Mouse (Mus musculus) urinary bladder, postnatal 36 days (tissue): ENCODE results near the gene Gm5485.

Source experiments
- DNase-seq, 2 experiments: peaks; one replicate each; pipeline ENCODE4 v3.0.0; 2022; ENCODE audit warnings: low spot score in 2 of 2, mixed read lengths in 1 of 2

Gm5485 gene

GRCm38 (mm10) chr16:48412246-48412645, at the start of gene Gm5485:
Gene Gm5485 (minus strand): TSS chr16:48412416.
- DNase-seq, result no peak

- DNase-seq, result no peak
These were observed 41.0 kb upstream of the Gm5485 start for GRCm38 (mm10) chr16:48453264-48453663.

DNA sequence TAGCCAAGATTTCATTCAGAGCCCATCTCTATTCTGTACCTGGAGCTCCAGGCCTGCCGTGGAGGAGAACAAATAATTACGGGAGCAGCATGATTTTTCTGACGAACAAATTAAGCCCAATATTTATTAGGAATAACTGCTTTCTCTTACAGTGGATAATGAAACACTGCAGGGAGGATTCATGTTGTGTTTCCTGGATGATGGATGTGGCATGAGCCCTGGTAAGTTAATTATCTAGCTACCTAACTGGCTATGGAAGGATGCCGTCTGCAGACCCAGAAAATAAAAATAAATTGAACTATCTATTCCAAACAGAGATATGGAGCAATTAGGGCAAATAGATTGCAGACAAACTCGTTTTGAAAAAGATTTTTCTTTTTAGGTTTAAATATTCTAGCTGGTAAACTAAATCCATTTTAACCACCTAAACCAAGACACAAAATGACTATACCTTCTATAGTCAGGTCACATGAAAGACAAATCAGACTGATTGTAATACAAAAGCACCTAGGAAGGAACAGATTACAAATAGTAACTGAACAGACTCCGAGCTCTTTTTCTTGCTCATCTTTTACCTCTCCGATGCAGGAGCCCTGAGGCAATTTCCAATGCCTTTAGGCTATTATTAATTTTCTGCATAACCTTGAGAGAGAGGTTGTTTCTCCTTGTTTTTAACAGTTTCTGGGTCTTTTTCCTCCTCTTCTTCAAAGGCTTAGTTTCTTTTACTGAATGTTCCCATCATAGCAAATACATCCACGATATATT, 34.1 kb upstream of the Gm5485 start:
- DNase-seq, result no peak

- no peak for DNase-seq
These were observed 32.4 kb upstream of the Gm5485 start for GRCm38 (mm10) chr16:48444589-48444988.

- DNase-seq, result no peak
These were observed 25.3 kb upstream of the Gm5485 start for GRCm38 (mm10) chr16:48437476-48437875.

- no peak for DNase-seq
These were observed 23.2 kb upstream of the Gm5485 start for GRCm38 (mm10) chr16:48435454-48435853.

- no peak for DNase-seq
These were observed 18.8 kb upstream of the Gm5485 start, which contains the start of gene Morc1 for GRCm38 (mm10) chr16:48431027-48431426. Gene Morc1 (plus strand): TSS chr16:48431237.

GRCm38 (mm10) chr16:48429427-48429826, 17.2 kb upstream of the Gm5485 start:
- no peak for DNase-seq

GRCm38 (mm10) chr16:48424069-48424468, 11.9 kb upstream of the Gm5485 start:
- no peak for DNase-seq

DNA sequence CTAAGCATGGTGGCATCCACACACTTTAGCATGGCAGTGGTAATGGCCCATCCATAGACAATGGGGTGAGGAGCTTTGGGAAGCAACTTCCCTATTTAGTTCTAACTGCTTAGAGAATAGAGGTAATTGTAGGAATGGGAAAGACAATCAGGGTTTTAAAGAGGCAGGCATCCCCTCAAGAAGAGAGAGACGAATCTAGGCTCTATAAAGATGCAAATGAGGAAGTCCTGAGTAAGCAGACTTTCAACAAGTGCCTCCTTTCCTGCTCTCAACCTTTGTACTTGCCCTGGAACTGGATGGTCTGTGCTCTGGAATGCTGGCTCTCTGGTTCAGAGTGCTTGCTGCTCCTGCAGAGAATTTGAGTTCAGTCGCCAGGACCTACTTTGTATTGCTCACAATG, 10.3 kb upstream of the Gm5485 start:
- no peak for DNase-seq

DNA sequence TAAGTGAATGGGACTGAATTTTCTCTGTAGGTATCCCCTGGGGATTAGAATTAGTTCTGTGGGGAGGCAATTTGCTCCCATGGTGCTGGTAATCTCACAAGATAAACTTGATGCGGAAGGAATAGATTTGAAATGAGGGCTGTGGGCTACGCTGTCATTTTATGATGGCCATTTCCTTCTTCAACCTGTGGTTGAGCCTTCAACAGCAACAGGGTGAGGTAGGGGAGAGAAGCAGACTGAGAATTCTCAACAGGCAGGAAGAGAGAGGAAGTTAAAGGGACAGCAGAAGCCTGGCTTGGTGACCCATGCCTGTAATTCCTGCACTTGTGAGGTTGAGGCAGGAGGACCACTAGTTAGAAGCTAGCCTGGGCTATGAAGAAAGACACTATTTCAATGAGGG, 6.8 kb upstream of the Gm5485 start:
- DNase-seq, result no peak

- DNase-seq, result no peak
These were observed 6.3 kb upstream of the Gm5485 start for GRCm38 (mm10) chr16:48418557-48418956.

DNA sequence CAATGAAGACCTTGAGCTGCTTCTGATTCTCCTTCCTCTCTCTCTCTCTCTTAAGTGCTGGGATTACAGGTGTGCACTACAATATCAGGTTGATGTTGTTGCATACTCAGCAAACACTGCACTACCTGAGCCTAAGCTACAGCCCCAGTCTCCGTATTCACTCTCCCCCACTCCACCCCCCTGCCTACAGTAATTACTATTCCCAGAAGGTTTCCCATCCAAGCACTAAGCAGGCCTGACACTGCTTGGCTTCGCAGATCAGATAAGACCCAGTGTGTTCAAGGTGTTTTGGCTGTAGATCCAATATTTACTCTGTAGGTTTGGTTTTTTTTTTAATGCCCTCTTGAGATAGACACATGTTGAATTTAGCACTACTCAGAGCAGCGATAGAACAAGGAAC, 2.1 kb downstream of the Gm5485 start:
- DNase-seq, result no peak

- DNase-seq, result no peak
These were observed 2.6 kb downstream of the Gm5485 start for GRCm38 (mm10) chr16:48409580-48409979.

- no peak for DNase-seq
These were observed 6.4 kb downstream of the Gm5485 start for GRCm38 (mm10) chr16:48405674-48406403.

DNA sequence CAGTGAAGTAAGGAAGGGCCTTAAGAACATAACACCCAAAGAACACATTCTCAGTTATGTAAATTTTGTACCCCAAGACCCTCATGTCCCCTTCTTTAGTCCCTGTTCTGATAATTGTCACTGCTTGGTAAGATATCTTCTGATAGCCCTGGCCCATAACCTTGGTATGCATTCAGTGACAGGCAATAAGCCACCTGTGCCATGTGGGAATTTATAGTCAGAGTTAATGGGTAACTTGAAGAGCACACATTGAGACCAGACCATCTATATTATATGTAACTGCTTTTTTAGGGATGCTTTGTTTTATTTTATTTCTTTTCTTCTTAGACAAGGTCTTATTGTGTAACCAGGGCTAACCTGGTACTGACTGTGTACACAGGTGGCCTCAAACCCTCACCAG, 8.2 kb downstream of the Gm5485 start:
- DNase-seq, result no peak

DNA sequence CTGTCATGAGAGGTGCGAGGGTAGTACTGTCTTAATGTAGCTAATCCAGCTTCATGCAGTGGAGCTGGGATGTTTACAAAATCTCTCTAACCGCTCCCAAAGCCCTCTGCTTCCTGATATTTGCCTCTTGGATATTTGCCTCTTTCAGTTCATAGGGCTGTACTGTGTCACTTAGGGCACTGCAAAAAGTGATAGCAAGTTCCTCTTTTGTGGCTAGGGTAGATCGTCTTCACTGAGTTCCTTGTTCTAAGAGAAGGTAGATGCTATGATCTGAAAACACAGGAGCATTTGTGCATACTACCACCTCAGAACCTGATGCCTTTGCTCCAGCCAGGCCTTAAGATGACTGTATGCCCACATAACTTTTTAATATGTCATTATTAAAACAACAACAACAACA, 8.8 kb downstream of the Gm5485 start:
- DNase-seq, result no peak

DNA sequence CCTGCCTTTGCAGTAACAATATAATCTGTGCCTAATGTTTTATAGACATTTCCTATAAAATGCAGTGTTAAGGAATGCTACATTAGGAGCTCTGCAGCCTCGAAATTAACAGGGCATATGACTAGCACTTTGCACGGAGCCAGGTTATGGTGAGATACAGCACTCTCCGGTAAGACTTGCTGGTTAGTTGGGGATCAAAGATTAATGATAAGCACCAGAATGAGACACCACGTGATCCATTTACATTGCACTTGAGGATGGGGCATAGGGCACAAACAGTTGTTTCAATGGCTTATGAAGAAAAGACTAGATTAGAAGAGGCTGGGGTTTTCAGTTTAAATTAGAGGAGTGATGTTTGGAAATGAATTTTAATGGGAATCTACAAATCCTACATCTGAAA, 9.3 kb downstream of the Gm5485 start:
- DNase-seq, result no peak

DNA sequence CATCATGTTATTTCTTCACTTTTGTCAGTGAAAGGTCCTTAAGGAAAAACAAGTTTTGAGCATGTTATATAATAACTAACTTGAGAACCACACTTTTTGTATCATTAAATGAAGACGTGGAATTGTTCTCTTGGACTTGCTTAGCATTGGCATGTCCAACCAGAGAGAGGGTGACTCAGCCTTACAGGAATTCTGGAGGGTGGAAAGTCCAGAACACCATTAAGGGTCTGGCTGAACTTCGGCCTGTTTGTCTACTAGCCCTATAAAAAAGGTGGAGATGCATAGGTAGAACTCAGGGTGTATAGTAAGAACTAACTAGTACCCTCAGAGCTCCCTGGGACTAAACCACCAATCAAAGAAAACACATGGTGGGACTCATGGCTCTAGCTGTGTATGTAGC, 16.9 kb downstream of the Gm5485 start:
- DNase-seq, result no peak

DNA sequence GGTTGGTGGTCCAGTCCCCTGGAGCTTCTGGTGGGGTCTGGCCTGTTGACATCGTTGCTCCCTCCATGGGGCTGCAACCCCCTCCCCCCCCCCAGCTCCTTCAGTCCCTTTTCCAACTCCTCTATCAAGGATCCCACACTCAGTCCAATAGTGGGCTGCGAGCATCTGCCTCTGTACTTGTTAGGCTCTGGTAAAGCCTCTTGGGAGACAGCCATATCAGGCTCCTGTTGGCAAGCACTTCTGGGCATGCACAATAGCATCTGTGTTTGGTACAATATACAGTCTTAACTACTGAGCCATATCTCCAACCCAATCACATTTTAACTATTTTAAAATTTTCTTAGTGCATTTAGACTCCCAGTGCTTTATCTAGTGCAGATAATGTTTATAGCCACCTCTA, 25.2 kb downstream of the Gm5485 start:
- DNase-seq, result no peak

GRCm38 (mm10) chr16:48383582-48384257, 28.5 kb downstream of the Gm5485 start:
- DNase-seq, result no peak

DNA sequence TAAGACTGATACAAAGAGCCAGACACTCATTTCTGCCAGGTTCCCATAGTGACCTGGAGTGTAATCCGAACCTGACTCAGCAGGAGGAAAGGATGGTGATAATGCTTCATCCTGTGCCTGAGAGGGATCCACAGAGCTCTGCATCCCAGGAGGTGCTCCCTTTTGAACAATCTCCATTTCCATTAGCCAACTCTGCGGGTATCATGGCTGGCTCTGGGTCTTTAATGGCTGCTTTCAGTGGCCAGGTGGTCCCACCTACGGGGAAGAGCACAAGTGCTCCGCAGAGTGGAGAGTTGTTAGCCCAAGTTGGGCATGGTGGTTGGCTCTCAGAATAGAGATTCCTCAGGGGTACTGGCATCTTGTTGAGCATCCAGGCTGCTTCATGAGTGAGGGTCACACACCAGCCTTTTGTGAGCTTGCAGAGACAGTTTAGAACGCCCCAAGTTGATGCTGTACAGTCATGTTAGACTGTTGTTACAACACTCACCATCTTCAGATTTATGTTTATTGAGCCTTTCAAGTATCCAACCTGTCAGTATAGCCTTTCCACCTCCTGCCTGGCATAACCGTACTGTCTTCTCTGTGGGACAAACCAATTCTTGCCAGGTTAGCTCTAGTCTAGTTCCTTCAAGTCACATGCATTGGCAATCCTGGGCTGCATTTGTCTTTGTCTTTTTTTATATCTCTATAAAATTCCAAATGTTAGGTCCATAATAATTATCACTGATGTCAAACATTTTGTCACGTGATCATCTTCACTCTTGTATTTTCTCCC, 38.3 kb downstream of the Gm5485 start:
- no peak for DNase-seq
